Mouse (Mus musculus): Measurements from ENCODE around the gene Olfr572. TPM values are rescaled to one million over a fixed set of nuclear protein-coding genes. Genes with fewer than 3 reads are reported as not detected.

The Olfr572 gene
- total and polyA plus RNA-seq, 3 experiments, result not detected

GRCm38 (mm10) chr7:102917032-102917875 lies 7.0 kb upstream of the Olfr572 start, which contains the start of gene Olfr571:
Olfr571 (minus strand) TSS chr7:102917536.
- dilution Hi-C loops (cut with MboI; ENCODE audit: extremely low pct_ligation_motif_present, extremely low pct_unique_long_range_greater_than_20kb, low sequenced_read_pairs), result no loop called here
- in situ Hi-C loops (cut with MboI; ENCODE audit: low pct_ligation_motif_present, low pct_unique_long_range_greater_than_20kb, low sequenced_read_pairs), result loop anchor here (10.0 kb wide), 2 partner anchors 252 to 412 kb away; partner anchors contain the start of gene Olfr556

DNA sequence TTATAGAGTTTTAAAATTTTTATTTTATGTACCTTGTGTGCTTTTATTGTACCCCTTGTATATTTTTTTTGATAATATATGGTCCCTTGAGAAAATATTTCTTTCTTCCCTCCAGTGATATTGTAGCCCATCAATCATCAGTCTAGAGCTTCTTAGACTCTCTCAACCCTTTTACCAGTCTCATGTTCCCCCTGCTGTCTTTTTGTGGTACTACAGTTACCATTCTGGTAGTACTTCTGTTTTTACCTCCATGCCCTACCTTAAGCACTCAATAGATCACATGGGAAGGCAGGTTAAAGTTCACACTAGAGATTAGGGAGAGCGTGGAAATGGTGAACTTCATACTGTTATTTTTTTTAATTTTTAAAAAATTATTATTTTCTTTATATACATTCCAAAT lies 4.6 kb upstream of the Olfr572 start:
- no peak overlapping the region for H3K4me3 ChIP-seq (replicated peaks in 1 of 3; ENCODE audit: low read depth in 2 of 3, low read length in 2 of 3, poor library complexity in 1 of 3)
- in situ Hi-C loops (cut with MboI; ENCODE audit: low pct_ligation_motif_present, low pct_unique_long_range_greater_than_20kb, low sequenced_read_pairs), result loop anchor here (10.0 kb wide), 2 partner anchors 255 to 415 kb away; partner anchors contain the start of gene Olfr556

More at GRCm38 (mm10) chr7:102917032-102917875, 7.0 kb upstream of the Olfr572 start, which contains the start of gene Olfr571:
- Histone ChIP-seq H3K4me2 (ENCODE audit: insufficient read depth, low read depth, poor library complexity, severe bottlenecking) (no peak within 1 kb of the TSS), H3K36me3 (replicated peaks in 1 of 2; ENCODE audit: control insufficient read depth in 1 of 2, insufficient read depth in 1 of 2, low read length in 1 of 2) (no peaks in the 10 kb centered on the region), H3K9me3 (replicated peaks; ENCODE audit: low read length) (no peaks in the 10 kb centered on the region), H3K9ac (ENCODE audit: insufficient read depth, low read depth) (no peak within 1 kb of the TSS), H3K4me3 (replicated peaks in 1 of 3; ENCODE audit: low read depth in 2 of 3, low read length in 2 of 3, poor library complexity in 1 of 3) (no peak within 1 kb of the TSS), H3K79me2 (replicated peaks; ENCODE audit: control insufficient read depth, extremely low read depth, insufficient read depth, poor library complexity, severe bottlenecking) (no peaks in the 10 kb centered on the region), H3K27me3 (replicated peaks) (no peaks in the 10 kb centered on the region), H3K27ac (ENCODE audit: insufficient read depth, low read depth) (no peak within 1 kb of the TSS), H3K4me1 (ENCODE audit: control insufficient read depth in 1 of 2, insufficient read depth in 2 of 2) (peaks cover 0 to 5% of the 10 kb centered on the region in 2 experiments; a peak in 2 of 4 replicates)
- no peak for DNase-seq (ENCODE audit: extremely low read depth)
- TF ChIP-seq ZNF384 (IDR thresholded peaks at IDR 0.05; ENCODE audit: low read depth, low read length) (no peak), MXI1 (IDR thresholded peaks at IDR 0.05; ENCODE audit: low read depth, low read length) (no peak), USF2 (conservative IDR thresholded peaks at IDR 0.05; ENCODE audit: low read depth, low read length) (no peak), JUN (IDR thresholded peaks at IDR 0.05; ENCODE audit: insufficient read depth, low read depth, low read length) (no peak), RCOR1 (conservative IDR thresholded peaks at IDR 0.05; ENCODE audit: low read depth, low read length) (no peak)

DNA sequence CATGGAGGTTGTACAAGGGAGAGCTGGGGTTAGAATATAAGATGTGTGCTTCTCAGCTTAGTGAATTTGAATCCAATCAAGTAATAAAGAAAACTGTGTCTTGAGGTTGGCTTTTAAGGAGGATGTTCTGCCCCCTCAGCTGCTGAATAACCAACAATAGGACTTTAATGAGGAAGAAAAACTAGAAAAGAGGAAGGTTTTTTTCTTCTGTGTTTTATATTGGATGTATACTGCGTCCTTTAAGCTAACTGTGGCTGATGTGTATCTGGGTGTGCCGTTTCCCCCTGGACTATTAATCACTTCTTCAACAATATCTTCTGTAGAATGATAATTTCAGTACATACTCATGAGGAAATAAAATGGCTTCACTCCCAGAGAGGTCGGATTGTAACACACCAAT lies 2.9 kb downstream of the Olfr572 start:
- in situ Hi-C loops (cut with MboI; ENCODE audit: low pct_ligation_motif_present, low pct_unique_long_range_greater_than_20kb, low sequenced_read_pairs), result no loop called here
- H3K4me2 ChIP-seq (ENCODE audit: insufficient read depth, low read depth, poor library complexity, severe bottlenecking), result no peak overlapping the region
- no peak overlapping the region for H3K27ac ChIP-seq (ENCODE audit: insufficient read depth, low read depth)
- dilution Hi-C loops (cut with MboI; ENCODE audit: extremely low pct_ligation_motif_present, extremely low pct_unique_long_range_greater_than_20kb, low sequenced_read_pairs), result no loop called here
- H3K4me1 ChIP-seq (ENCODE audit: control insufficient read depth in 1 of 2, insufficient read depth in 2 of 2), result no peaks in the 10 kb centered on the region
- no peaks in the 10 kb centered on the region for H3K79me2 ChIP-seq (replicated peaks; ENCODE audit: control insufficient read depth, extremely low read depth, insufficient read depth, poor library complexity, severe bottlenecking)
- DNase-seq (ENCODE audit: extremely low read depth), result no peak
- no peaks in the 10 kb centered on the region for H3K9me3 ChIP-seq (replicated peaks; ENCODE audit: low read length)
- no peaks in the 10 kb centered on the region for H3K36me3 ChIP-seq (replicated peaks in 1 of 2; ENCODE audit: control insufficient read depth in 1 of 2, insufficient read depth in 1 of 2, low read length in 1 of 2)
- no peak for TF ChIP-seq NRF1 (IDR thresholded peaks at IDR 0.05; ENCODE audit: low read depth, low read length)
- no peak for TF ChIP-seq EP300 (IDR thresholded peaks at IDR 0.05; ENCODE audit: low read length)
- no peak for TF ChIP-seq ELF1 (IDR thresholded peaks at IDR 0.05; ENCODE audit: low read depth, low read length)
- TF ChIP-seq TBP (conservative IDR thresholded peaks at IDR 0.05; ENCODE audit: low read depth, low read length), result no peak
- no peak for TF ChIP-seq POLR2AphosphoS2 (IDR thresholded peaks at IDR 0.05; ENCODE audit: low read depth, low read length)
- no peak for TF ChIP-seq USF1 (IDR thresholded peaks at IDR 0.05; ENCODE audit: low read depth, low read length)
- TF ChIP-seq JUN (IDR thresholded peaks at IDR 0.05; ENCODE audit: insufficient read depth, low read depth, low read length), result no peak
- TF ChIP-seq BHLHE40 (IDR thresholded peaks at IDR 0.05; ENCODE audit: low read depth, low read length), result no peak
- TF ChIP-seq RCOR1 (conservative IDR thresholded peaks at IDR 0.05; ENCODE audit: low read depth, low read length), result no peak
- no peak for TF ChIP-seq ZC3H11A (IDR thresholded peaks at IDR 0.05; ENCODE audit: low read depth, low read length)
- no peak for TF ChIP-seq IRF4 (IDR thresholded peaks at IDR 0.05; ENCODE audit: low read depth, low read length)
- TF ChIP-seq MAFK (IDR thresholded peaks at IDR 0.05; ENCODE audit: insufficient replicate concordance, low read length), result no peak
- no peak for TF ChIP-seq PAX5 (IDR thresholded peaks at IDR 0.05; ENCODE audit: low read length)
- no peak for TF ChIP-seq CHD1 (IDR thresholded peaks at IDR 0.05; ENCODE audit: low read depth, low read length)
- no peaks in the 10 kb centered on the region for H3K27me3 ChIP-seq (replicated peaks)
- no peak overlapping the region for H3K4me3 ChIP-seq (replicated peaks in 1 of 3; ENCODE audit: low read depth in 2 of 3, low read length in 2 of 3, poor library complexity in 1 of 3)
- no peak overlapping the region for H3K9ac ChIP-seq (ENCODE audit: insufficient read depth, low read depth)

More for the DNA sequence above, 4.6 kb upstream of the Olfr572 start:
- no peaks in the 10 kb centered on the region for H3K79me2 ChIP-seq (replicated peaks; ENCODE audit: control insufficient read depth, extremely low read depth, insufficient read depth, poor library complexity, severe bottlenecking)
- H3K9ac ChIP-seq (ENCODE audit: insufficient read depth, low read depth), result no peak overlapping the region
- no peak overlapping the region for H3K4me2 ChIP-seq (ENCODE audit: insufficient read depth, low read depth, poor library complexity, severe bottlenecking)
- TF ChIP-seq HCFC1 (IDR thresholded peaks at IDR 0.05; ENCODE audit: low read depth, low read length) (no peak), RAD21 (IDR thresholded peaks at IDR 0.05; ENCODE audit: low read depth, low read length) (peak; percentile 87), CHD2 (IDR thresholded peaks at IDR 0.05; ENCODE audit: low read length) (no peak), IRF4 (IDR thresholded peaks at IDR 0.05; ENCODE audit: low read depth, low read length) (no peak), SIN3A (IDR thresholded peaks at IDR 0.05; ENCODE audit: low read length) (no peak), TCF12 (IDR thresholded peaks at IDR 0.05; ENCODE audit: low read depth, low read length) (no peak), E2F4 (IDR thresholded peaks at IDR 0.05; ENCODE audit: insufficient replicate concordance, low read depth, low read length) (no peak), KAT2A (IDR thresholded peaks at IDR 0.05; ENCODE audit: insufficient replicate concordance, low read length) (no peak), ZC3H11A (IDR thresholded peaks at IDR 0.05; ENCODE audit: low read depth, low read length) (peak; percentile 27; the same call in 1 of the 2 replicates), USF1 (IDR thresholded peaks at IDR 0.05; ENCODE audit: low read depth, low read length) (no peak), JUND (conservative IDR thresholded peaks at IDR 0.05; ENCODE audit: low read depth, low read length) (no peak), ETS1 (conservative IDR thresholded peaks at IDR 0.05; ENCODE audit: low read depth, low read length) (no peak), SMC3 (IDR thresholded peaks at IDR 0.05; ENCODE audit: low read depth, low read length) (peak; percentile 84), CTCF (conservative IDR thresholded peaks at IDR 0.05 in 1 of 2, IDR thresholded peaks at IDR 0.05 in 1 of 2; ENCODE audit: low read depth in 2 of 2, low read length in 2 of 2) (peak; percentile 45 to 89)
- dilution Hi-C loops (cut with MboI; ENCODE audit: extremely low pct_ligation_motif_present, extremely low pct_unique_long_range_greater_than_20kb, low sequenced_read_pairs), result no loop called here
- no peaks in the 10 kb centered on the region for H3K36me3 ChIP-seq (replicated peaks in 1 of 2; ENCODE audit: control insufficient read depth in 1 of 2, insufficient read depth in 1 of 2, low read length in 1 of 2)
- no peak overlapping the region for H3K27ac ChIP-seq (ENCODE audit: insufficient read depth, low read depth)
- no peaks in the 10 kb centered on the region for H3K9me3 ChIP-seq (replicated peaks; ENCODE audit: low read length)
- H3K4me1 ChIP-seq (ENCODE audit: control insufficient read depth in 1 of 2, insufficient read depth in 2 of 2), result no peaks in the 10 kb centered on the region
- peak; percentile 74 for DNase-seq (ENCODE audit: extremely low read depth)
- no peaks in the 10 kb centered on the region for H3K27me3 ChIP-seq (replicated peaks)

Measured in CH12.LX (cell line).